ENCODE assay signal across 10 mouse cellular contexts in genomic region chr10:122885301-122885700, GRCm38 (mm10).
DNase-seq lines count a peak whose midpoint lies in the region; ATAC-seq and TF ChIP-seq lines count a peak whose summit lies in the region.
"Had no signal": no experiment of that assay in that cellular context is flagged by ENCODE, and none has a peak within 500 bp of the region (broad histone marks: within the 10 kb centered on the region; RNA-seq: fewer than 3 reads in every experiment).

No protein-coding gene starts in this region.

- H3K9ac ChIP-seq in forebrain, embryonic 16.5 days (replicated peaks; ENCODE audit: low read depth, low read length), result no peak overlapping the region; the same call in 1 of the 2 replicates
- 0 out of 2 replicates have a peak overlapping the region, but pooled peaks have one; percentile 16 for H3K9ac ChIP-seq in midbrain, embryonic 11.5 days (ENCODE audit: low read length)
- no peak overlapping the region for H3K9ac ChIP-seq in stomach, embryonic 15.5 days
- no peak overlapping the region for H3K9ac ChIP-seq in liver, postnatal 0 days (replicated peaks)

- no peak overlapping the region for H3K4me2 ChIP-seq in forebrain, embryonic 16.5 days (ENCODE audit: low read length)
- no peak overlapping the region for H3K4me2 ChIP-seq in midbrain, embryonic 11.5 days
- H3K4me2 ChIP-seq in stomach, embryonic 15.5 days, result no peak overlapping the region
- H3K4me2 ChIP-seq in liver, postnatal 0 days (ENCODE audit: low read depth, low read length), result no peak overlapping the region

- H3K27ac ChIP-seq in kidney, adult 2 months (ENCODE audit: insufficient read depth, low read depth, low read length), result no peak overlapping the region
- peak overlapping the region; percentile 97 for H3K27ac ChIP-seq in forebrain, embryonic 16.5 days (ENCODE audit: low read length)
- H3K27ac ChIP-seq in midbrain, embryonic 11.5 days (ENCODE audit: low read depth, low read length), result no peak overlapping the region; the same call in none of the 2 replicates
- peak overlapping the region; percentile 88; the same call in 1 of the 2 replicates for H3K27ac ChIP-seq in stomach, embryonic 15.5 days
- H3K27ac ChIP-seq in liver, postnatal 0 days (ENCODE audit: low read depth), result no peak overlapping the region
- H3K27ac ChIP-seq: macrophage had no signal

- peaks cover 29% of the 10 kb centered on the region for H3K4me1 ChIP-seq in kidney, adult 2 months (ENCODE audit: control insufficient read depth, insufficient read depth, low read length)
- peaks cover 52% of the 10 kb centered on the region for H3K4me1 ChIP-seq in forebrain, embryonic 16.5 days (replicated peaks; ENCODE audit: control insufficient read depth, insufficient read depth, low read length)
- peaks cover 37% of the 10 kb centered on the region for H3K4me1 ChIP-seq in midbrain, embryonic 11.5 days (ENCODE audit: control insufficient read depth, insufficient read depth, low read length)
- H3K4me1 ChIP-seq in stomach, embryonic 15.5 days, result peaks cover 47% of the 10 kb centered on the region
- H3K4me1 ChIP-seq in liver, postnatal 0 days (ENCODE audit: insufficient read depth), result peaks cover 5% of the 10 kb centered on the region; the same call in 1 of the 2 replicates

- no peaks in the 10 kb centered on the region for H3K36me3 ChIP-seq in kidney, adult 2 months (ENCODE audit: control insufficient read depth, insufficient read depth, low read length)
- no peaks in the 10 kb centered on the region for H3K36me3 ChIP-seq in forebrain, embryonic 16.5 days (ENCODE audit: control insufficient read depth, insufficient read depth)
- H3K36me3 ChIP-seq in midbrain, embryonic 11.5 days (ENCODE audit: control insufficient read depth, insufficient read depth, low read length), result no peaks in the 10 kb centered on the region
- H3K36me3 ChIP-seq in stomach, embryonic 15.5 days, result no peaks in the 10 kb centered on the region
- no peaks in the 10 kb centered on the region for H3K36me3 ChIP-seq in liver, postnatal 0 days (replicated peaks; ENCODE audit: insufficient read depth, low read length)

- whole genome bisulfite sequencing in kidney, adult 2 months, result 77% methylated on average over 5 of the region's 5 CpGs
- WGBS in forebrain, embryonic 16.5 days, result 74% methylated on average over 5 of the region's 5 CpGs
- WGBS in midbrain, embryonic 11.5 days, result 86% methylated on average over 5 of the region's 5 CpGs
- WGBS in stomach, embryonic 15.5 days, result 88% methylated on average over 5 of the region's 5 CpGs
- 83% methylated on average over 5 of the region's 5 CpGs for WGBS in liver, postnatal 0 days (ENCODE audit: insufficient replicate concordance)

- no peak for ATAC-seq in forebrain, embryonic 16.5 days
- ATAC-seq in midbrain, embryonic 11.5 days (ENCODE audit: low FRiP score), result no peak
- ATAC-seq in stomach, embryonic 15.5 days (ENCODE audit: insufficient read depth, low FRiP score, low read depth), result no peak
- no peak for ATAC-seq in liver, postnatal 0 days

- no peak for TF ChIP-seq CTCF in kidney, adult 2 months (conservative IDR thresholded peaks at IDR 0.05; ENCODE audit: insufficient read depth, insufficient read length, low read depth, low read length)
- TF ChIP-seq CTCF in liver, postnatal 0 days (IDR thresholded peaks at IDR 0.05; ENCODE audit: low read depth), result no peak

- H3K4me3 ChIP-seq in kidney, adult 2 months (ENCODE audit: insufficient read depth, low read depth, low read length), result no peak overlapping the region
- no peak overlapping the region for H3K4me3 ChIP-seq in forebrain, embryonic 16.5 days (replicated peaks; ENCODE audit: low read length)
- H3K4me3 ChIP-seq in midbrain, embryonic 11.5 days (ENCODE audit: low read depth, low read length), result no peak overlapping the region
- H3K4me3 ChIP-seq in stomach, embryonic 15.5 days (replicated peaks), result no peak overlapping the region
- H3K4me3 ChIP-seq in liver, postnatal 0 days (ENCODE audit: low read depth, low read length), result no peak overlapping the region

- DNase-seq in kidney, adult 2 months, result peak; percentile 31
- DNase-seq in kidney, adult 11 months, result no peak
- no peak for DNase-seq in midbrain, embryonic 11.5 days (ENCODE audit: low spot score, missing footprints)
- DNase-seq in liver, postnatal 0 days, result no peak
- no peak for DNase-seq in layer of hippocampus, adult 11-12 months (ENCODE audit: low spot score)
- DNase-seq in urinary bladder, postnatal 14 days (ENCODE audit: low spot score), result no peak
- DNase-seq: kidney, postnatal 36 days had no signal

- no peak for TF ChIP-seq EP300 in liver, postnatal 0 days (IDR thresholded peaks at IDR 0.05; ENCODE audit: low read depth)

- no peak for TF ChIP-seq POLR2A in kidney, adult 2 months (IDR thresholded peaks at IDR 0.05; ENCODE audit: low read depth, low read length)

- no peaks in the 10 kb centered on the region for H3K9me3 ChIP-seq in forebrain, embryonic 16.5 days (ENCODE audit: control insufficient read depth, low read length)
- H3K9me3 ChIP-seq in midbrain, embryonic 11.5 days (ENCODE audit: control insufficient read depth, low read length), result no peaks in the 10 kb centered on the region
- no peaks in the 10 kb centered on the region for H3K9me3 ChIP-seq in stomach, embryonic 15.5 days
- H3K9me3 ChIP-seq in liver, postnatal 0 days (ENCODE audit: low read length), result no peaks in the 10 kb centered on the region

- no peaks in the 10 kb centered on the region for H3K27me3 ChIP-seq in kidney, adult 2 months (replicated peaks; ENCODE audit: control insufficient read depth, insufficient read depth, low read length)
- no peaks in the 10 kb centered on the region for H3K27me3 ChIP-seq in forebrain, embryonic 16.5 days (replicated peaks; ENCODE audit: control insufficient read depth, insufficient read depth, low read length)
- H3K27me3 ChIP-seq in midbrain, embryonic 11.5 days (ENCODE audit: control insufficient read depth, insufficient read depth, low read length), result no peaks in the 10 kb centered on the region
- no peaks in the 10 kb centered on the region for H3K27me3 ChIP-seq in stomach, embryonic 15.5 days (replicated peaks)
- H3K27me3 ChIP-seq in liver, postnatal 0 days (ENCODE audit: insufficient read depth, low read length), result no peaks in the 10 kb centered on the region

Comparison
In these comparisons a context has a peak if more than half of its experiments do, and no peak if none do; other contexts are left out.
1. H3K27ac ChIP-seq: peak in forebrain, embryonic 16.5 days (single experiment) and stomach, embryonic 15.5 days (single experiment); none in kidney, adult 2 months (single experiment), midbrain, embryonic 11.5 days (single experiment) and liver, postnatal 0 days (single experiment).